Mouse (Mus musculus): ENCODE measurements around the gene Cnih3. TPM values are rescaled to one million over a fixed set of nuclear protein-coding genes. Genes with fewer than 3 reads are reported as not detected.
A peak's percentile ranks its signal among the peaks of the same experiment; 100 is the strongest.

Cnih3 gene
- total RNA-seq, 4 experiments from 2014 or later: not detected

DNA sequence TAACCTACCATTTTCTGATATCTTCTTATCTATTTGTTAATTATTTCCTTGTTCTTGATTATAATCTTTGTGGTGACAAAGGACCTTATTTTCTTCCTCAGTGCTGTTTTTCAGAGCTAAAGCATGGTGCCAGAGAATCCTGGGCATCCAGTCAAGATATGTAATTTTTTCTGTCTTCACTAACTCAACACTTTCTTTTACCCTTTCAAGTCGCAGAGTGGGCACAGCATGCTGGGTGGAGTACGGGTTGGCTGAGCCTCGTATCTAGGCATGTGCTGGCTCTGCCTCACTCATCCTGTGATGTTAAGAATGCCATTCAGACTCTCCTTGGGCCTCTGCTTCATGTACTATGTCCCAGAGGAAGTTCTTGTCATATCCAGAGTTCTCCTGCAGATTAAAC is 46.8 kb downstream of the Cnih3 start:
- no peak for DNase-seq (ENCODE audit: low spot score in 2 of 2)

DNA sequence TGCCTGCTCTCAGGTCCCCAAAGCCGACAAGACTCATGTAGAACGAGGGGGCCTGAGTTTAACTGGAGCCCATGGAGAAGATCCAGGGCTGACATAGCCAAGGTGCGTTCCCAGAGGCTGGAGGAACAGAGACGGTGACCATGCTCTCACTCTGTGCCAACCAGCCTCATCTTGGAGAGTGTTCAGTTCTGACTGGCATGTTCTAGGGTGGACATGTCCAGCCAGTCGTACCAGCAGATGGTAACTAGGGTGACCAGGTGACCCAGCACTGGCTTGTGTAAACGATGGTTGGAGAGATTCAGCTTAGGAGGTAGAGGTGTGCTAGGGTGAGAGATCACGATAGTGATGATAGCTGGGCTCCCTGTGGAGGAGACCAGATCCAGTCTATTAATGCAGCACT is 50.6 kb downstream of the Cnih3 start:
- DNase-seq (ENCODE audit: low spot score in 2 of 2): no peak

DNA sequence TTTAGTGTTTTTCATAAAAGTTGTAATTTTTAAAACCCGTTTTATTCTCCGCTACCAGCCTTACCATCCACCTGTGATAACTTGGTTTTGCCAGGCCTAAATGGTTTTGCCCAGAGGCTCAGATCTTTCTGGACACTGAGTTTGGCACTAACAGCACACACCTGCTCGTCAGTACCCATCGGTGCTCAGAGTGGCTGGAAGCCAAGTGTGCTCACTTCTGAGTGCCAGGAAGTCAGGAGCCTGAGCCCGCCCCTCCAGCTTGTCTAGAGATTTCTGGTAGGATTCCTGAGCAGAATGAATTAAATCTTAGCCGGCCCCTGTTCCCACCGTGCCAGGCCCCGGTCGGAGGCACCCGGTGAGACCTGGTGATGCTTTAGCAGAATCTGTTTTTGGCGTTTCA is 54.9 kb downstream of the Cnih3 start:
- DNase-seq (ENCODE audit: low spot score in 2 of 2): no peak

DNA sequence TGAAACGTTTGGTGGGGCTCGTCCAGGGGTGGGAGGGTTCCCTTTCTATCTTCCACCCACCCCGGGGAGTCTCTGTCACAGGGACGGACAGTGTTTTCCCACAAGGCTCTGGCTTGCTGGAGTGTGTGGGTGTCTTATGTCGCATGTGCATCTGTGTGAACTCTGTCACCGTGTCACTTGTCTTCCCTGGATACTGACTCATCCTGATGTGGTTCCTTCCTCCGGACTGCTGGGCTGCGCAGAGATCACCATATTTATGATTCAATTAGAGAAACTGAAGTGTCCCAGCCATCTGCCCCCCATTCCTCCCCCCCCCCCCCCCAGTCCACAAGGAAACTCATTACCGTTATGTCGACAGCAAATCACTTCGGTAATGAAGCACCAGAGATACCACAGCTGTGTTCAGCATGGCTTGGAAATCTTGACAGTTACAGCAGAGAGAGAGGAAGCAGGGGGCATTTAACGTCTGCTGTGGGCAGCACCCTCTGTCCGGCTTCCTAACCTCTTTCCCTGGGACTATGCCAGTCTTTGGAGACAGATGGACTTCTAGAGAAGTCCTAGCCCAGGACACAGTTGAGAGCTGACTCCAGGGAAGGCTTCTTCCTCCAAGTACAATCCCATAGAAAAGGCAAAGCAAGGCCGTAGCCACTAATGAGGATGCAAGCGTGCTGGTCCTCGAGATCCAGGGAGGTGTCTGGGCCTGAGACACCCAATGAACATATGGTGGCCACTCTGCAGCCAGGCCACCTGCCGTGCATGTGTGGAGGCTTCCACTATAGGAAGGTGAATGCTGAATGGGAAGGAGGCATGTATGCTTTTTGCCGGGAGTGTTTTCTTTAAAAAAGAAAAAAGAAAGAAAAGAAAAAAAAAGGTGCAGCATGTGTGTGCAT is 55.9 kb downstream of the Cnih3 start:
- DNase-seq (ENCODE audit: low spot score in 2 of 2): no peak

DNA sequence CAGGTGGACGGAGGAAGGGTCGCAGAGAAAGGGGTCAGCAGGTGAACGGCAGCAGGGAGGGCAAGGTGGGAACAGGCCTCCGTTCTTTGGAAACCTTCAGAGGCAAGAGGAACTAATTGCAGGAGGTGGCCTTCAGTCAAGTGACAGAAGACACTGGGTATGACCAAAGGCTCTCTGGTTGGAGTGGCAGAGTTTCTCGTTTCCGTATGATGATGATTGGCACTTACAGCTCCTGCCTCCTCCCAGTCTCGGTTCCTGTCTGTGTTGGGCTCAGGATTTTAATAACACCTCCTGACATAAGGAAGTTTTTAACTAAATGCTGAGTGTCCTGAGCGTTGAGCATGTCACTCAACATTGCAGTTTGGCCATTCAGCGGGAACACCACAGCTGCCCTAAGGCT is 57.3 kb downstream of the Cnih3 start:
- no peak for DNase-seq (ENCODE audit: low spot score in 2 of 2)

DNA sequence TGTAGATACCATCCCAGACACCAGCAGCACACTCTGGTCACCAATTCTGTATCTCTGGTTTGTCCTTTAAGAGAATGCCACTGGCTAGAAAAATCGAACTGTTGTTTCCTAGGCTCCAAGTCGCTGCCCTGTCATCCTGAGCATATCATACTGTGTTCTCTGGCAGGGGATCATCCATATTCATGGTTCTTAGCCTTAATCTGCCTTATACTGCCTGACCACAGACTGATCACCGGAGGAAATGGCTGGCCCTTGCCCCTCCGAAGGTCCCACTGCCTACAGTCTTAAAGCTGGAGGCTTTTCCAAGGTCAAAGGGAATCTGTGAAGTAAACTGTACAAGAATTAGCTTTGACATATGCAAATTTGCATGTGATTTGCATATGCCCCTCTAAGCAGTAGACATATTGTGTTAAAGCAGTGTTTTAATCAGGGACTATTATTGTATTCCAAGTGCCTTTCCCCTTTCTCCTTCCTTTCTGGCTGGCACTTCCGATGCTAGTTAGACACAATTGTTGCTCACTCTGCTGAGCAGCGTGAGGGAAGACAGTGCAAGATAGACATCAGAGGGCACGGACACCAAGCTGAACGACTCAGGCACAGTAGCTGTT is 58.3 kb downstream of the Cnih3 start:
- DNase-seq (ENCODE audit: low spot score in 2 of 2): no peak

DNA sequence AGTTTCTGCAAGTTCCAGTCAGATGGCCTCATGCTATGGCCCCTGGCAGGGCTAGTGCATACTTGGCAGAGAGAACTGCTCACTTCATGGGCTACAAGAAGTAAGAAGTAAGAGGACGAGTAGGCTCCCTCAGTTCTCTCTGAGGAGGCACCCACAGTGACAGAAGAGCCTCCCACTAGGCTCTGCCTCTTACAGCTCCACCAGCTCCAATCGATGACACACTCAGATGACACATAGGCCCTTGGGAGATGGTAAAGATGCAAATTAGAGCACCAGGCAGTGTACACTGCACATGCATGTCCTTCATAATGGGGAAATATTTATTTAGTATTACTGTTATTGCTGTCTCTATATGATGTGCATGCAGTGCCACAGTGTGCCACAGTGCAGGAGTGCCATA is 62.6 kb downstream of the Cnih3 start:
- no peak for DNase-seq (ENCODE audit: low spot score in 2 of 2)

DNA sequence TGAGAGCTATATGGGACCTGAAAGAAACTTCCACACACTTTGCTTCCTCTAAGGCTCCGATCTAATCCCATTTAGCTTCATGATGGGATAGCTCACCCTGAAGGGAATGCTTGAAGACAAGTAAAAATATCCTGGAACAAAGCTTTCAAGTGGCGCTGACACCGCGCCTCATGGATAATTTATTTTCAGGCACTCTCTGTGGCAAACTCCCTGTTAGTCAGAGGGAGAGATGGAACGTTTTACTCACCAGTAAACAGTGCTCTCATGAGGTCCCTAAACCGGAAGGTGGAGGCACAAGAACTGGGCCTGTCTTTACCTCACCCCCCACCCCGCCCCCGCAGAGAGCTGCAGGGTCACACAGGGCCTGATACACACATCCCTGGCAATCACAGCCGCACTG is 64.4 kb downstream of the Cnih3 start:
- DNase-seq (ENCODE audit: low spot score in 2 of 2): no peak

DNA sequence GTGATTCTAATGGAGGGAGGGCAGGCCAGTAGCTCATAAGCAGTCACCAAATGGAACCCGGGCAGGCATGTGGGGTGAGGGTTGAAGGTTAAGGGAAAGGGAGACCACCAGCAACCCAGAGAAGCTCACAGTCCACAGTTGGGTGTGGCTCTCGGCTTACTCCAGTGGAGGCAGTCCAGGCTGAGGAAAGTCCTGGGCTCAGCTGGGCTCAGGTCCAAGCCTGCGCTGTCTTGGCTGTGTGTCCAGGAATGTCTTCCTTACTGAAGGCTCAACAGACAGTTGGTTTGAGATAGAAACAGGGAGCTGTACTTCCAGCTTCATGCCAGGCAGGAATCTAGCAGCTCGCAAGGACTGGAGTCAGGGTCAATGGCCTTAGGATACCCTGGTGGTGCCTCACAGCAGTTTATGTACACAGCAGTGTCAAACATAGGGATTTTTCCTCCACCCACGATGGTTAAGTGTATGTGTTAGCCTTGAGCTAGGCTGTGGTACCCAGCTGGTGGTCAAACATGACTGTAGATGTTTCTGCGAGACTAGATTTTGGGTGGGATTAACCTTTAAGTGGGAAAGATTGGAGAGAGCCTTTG is 65.6 kb downstream of the Cnih3 start:
- DNase-seq (ENCODE audit: low spot score in 2 of 2): peak; percentile 10 to 18

DNA sequence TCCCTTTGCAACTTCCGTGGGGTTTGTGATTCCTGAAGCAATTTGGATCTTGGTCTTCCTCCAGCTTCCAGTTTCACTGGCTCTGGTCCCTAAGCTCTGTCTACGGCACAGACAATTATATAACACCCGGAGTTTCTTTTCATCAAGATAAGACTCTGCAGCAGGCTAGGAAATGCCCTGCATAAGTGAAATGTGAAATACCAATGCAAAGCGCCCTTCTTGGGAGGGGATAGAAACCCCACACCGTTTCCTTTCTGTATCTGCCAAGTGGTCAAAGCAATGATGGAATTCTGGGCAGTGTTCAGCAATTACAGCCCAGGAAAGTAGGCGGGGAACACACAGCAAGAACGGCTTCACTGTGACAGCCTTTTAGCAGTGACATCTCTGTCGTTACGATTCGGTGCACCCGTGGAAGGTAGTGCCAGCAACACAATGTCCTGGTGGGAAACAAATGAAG is 67.7 kb downstream of the Cnih3 start:
- no peak for DNase-seq (ENCODE audit: low spot score in 2 of 2)

DNA sequence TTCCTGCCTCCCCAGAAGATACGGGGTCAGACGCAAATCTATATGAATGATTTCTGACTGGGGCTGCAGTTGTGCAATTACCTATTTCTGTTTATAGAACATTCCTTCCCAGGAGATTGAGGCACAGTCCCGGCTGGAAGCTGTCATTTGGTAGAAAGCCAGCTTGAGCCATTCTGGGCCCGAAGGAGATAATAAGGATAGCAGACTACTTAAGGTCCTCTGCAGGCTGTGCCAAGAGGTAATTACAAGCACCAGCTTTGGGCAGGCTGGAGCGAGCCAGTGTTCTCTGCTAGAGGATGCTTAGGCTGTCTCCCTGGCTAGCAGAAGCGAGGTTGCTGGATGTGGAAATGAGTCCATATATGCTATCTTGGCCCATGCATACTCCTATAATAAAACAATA is 70.4 kb downstream of the Cnih3 start:
- no peak for DNase-seq (ENCODE audit: low spot score in 2 of 2)

DNA sequence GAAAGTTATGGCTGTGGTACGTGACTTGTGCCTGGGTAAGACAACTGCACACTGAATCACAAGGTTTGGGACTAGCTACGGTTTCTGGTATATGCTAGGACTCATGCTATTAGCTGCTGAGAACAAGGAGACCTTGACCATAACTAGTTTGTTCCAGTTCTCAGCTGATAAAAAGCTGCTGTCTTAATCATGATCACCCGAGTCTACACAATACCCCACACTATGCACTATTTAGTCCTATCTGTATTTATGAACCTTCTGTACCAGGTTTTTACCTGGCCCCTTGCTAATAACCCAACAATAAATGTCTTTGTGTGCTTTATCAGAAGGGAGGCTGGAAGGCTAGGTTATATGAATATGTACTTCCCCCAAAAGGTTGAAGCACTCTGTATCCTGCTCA is 72.5 kb downstream of the Cnih3 start:
- no peak for DNase-seq (ENCODE audit: low spot score in 2 of 2)

DNA sequence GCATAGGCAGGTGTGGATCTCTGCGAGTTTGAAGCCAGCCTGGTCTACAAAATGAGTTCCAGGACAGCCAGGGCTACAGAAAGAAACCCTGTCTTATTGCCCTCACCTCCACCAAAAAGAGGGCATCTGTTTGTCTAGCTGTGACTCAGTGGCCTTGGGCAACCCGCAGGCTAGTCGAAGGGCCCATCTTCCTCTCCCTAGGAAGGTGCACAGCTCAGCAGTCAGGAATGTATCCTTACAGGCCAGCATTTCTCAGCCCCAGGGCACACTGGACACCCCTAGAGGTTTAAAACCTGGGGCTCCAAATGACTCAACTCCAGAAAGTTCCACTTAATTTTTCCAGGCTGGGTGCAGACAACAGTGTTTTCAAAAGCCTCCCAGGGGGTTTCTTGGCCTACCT is 73.0 kb downstream of the Cnih3 start:
- DNase-seq (ENCODE audit: low spot score in 2 of 2): no peak

DNA sequence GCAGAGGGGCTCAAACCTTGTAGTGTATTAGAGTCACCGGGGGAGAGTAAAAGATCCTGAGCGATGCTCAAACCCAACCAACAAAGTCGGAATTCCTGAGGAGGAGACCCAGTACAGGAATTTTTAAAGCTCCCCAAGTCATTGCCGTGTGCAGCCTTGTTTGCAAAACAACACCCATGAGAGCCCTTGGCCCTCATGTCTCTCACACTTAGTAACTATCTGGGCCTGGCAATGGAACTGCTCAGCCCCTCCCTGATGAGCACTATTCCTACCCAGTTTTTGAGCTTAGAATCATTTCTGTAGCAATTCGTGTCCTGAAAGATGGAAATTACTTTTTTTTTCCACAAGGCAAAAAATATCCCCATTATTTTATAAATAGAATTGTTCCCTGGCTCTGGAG is 74.0 kb downstream of the Cnih3 start:
- DNase-seq (ENCODE audit: low spot score in 2 of 2): no peak

DNA sequence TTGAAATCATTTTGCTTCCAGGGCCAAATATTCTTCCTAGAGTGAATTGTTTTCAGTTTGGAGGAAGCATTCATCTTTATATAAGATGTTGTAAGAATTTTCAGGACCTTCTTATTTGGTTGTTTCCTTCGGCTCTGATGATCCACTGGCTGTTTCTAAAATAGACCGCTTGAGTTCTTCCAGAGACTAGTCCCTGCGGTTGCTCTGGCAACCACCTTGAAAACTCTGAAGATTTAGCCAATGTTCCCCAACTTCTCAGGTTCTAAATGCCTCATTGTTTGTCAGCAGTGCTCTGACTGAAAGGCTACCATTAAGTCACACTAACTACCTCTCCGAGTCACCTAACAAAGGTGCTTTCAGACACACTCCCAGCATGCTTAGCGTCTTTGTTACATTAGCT is 80.8 kb downstream of the Cnih3 start:
- no peak for DNase-seq (ENCODE audit: low spot score in 2 of 2)

DNA sequence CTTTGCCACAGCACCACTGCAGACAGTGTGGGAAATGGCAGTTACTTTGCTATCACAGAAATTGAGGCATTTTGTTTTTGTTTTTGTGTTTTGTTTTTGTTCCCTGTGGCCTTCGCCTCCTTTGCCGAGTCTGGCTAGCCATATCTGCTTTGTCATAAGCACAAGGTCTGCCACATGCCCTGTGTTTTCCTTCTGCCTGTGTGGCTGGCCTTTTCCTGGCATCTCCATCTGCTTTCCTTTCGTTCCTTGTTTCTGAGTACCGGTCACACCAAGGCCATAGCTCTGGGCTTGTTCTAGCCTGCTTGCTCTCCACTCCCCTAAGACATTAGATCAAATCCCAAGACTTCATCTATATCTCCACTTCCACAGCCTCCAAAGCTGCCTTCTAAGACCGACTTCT is 83.0 kb downstream of the Cnih3 start:
- DNase-seq (ENCODE audit: low spot score in 2 of 2): no peak

DNA sequence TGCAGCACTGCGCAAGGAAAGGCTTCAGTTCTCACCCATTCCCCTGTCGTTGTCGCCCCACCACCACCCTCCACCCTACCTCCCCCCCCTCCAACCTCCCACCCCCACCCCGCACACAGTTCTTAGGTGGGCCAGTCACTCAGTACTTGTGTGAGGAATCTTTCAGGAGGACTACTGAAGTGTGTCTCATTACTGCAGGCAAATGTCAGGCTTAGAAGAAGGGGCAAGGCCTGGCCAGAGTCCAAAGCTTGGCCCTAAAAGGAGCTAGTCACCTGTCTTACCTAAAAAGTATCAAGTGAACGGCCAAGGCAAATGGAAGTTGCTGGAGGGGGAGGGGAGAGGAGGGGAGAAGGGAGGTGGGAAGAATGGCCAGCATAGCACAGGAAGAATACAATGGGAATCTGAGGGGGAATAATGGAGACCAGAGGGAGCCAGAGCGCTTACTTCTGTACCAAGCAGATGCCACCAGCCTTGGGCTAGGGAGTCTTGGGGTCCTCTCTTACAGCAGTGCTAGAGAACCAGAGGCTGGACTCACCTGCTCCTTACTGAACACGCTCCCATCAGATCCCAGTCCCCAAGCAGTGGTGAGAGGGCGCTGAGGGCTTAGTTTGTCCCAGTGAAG is 88.7 kb downstream of the Cnih3 start:
- DNase-seq (ENCODE audit: low spot score in 2 of 2): no peak

DNA sequence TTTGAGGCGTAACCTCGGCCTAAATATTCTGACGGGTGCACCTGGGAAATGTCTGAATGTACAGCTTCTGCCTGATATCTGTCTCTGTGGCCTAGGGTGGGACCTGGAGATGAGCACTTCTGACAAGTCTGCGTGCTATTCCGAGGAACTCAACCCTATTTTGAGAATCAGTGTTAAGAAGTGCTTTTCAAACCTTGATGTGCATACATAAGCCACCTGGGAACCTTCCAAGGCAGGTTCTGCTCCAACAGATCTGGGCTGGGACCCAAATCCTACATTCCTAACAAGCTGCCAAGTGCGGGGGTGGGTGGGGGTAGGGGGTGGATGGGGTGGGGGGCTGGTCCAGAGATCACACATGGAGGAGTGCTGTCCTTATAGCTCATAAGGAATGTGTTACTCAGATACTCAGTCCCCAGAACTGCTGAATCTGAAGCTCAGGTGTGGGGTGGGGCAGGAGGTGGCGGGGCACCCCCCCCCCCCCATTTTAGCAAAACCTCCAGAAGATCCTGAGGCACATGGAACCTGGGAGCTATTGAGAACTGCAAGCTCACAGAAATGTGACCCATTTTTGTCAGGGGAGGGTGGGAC is 89.3 kb downstream of the Cnih3 start:
- no peak for DNase-seq (ENCODE audit: low spot score in 2 of 2)

DNA sequence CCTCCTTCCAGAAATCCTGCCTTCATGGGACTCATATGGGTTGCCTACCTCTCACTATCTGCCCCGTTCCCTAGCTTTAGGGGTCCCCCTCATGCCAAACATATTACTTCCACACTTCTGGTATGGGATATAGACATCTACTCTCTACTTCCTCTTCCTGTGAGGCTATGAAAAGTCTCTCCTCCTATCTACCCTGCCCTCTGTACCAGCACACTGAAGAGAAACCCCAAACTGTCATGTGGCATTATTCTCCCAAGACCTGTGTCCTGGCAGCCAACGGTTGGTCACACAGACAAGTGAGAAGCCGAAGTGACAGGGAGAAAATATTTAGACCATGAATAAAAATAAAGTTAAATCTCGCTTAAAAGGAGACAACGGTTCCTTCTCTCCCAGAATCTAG is 92.6 kb downstream of the Cnih3 start:
- DNase-seq (ENCODE audit: low spot score in 2 of 2): no peak

DNA sequence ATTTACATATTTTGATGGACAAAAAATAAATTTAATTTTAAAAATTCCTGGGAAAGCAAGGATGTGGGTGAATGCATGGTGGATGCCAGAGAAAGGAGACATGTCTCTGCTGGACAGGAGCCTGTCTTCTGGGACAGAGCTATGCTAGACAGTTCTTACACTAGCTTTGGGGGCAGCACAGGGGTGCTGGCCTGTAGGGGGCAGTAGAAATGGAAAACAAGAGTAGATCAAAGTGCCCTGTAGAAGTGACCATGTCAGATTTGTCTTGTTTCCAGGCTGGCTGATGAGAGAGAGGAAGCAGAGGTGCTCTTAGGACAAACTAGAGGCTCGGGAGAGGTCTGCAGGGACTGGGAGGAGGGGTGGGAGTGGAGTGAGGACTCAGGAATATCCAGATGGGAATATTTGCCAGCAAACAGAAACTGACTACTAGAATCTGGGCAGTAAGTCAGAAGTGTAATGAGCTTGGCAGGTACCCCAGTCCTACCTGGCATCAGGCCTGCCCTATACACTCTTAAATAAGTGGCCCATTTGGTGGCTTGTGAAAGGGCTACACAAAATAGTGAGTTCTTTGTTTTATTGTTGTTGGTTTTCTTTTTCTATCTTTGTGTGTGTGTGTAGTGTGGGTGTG is 93.3 kb downstream of the Cnih3 start:
- DNase-seq (ENCODE audit: low spot score in 2 of 2): no peak

DNA sequence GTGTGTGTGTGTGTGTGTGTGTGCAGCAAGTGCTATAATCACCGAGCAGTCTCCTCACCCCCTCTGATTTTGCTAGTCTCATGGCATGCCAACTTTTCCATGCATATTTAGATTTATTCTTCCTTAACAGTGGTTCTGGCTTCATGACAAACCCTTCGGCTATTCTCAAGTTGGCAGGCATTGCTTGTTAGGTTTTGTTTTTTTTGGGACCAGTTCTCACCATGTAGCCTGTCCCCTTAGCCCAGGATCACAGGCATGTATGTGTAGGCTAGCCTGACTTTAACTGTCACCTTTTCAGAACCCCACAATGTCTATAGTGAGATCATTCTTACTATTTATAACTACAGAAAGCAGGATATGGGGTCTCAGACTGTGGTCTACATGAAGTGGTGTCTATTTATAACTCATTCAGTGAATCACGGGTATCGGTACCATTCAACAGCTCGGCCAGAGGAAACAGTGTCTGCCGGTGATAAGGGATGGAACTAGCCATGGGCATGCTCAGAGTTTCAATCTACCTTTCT is 94.2 kb downstream of the Cnih3 start:
- DNase-seq (ENCODE audit: low spot score in 2 of 2): no peak
